Mouse (Mus musculus): ENCODE results near the gene Dlgap1. TPM values are rescaled to one million over a fixed set of nuclear protein-coding genes. Genes with fewer than 3 reads are reported as not detected.

The Dlgap1 gene
- polyA plus RNA-seq, 1 experiment: not detected

GRCm38 (mm10) chr17:70007607-70008006 is 38.7 kb downstream of the Dlgap1 start:
- Histone ChIP-seq H3K36me3 (replicated peaks; ENCODE audit: low read length) (no peaks in the 10 kb centered on the region), H3K4me1 (no peaks in the 10 kb centered on the region), H3K4me3 (replicated peaks) (no peak overlapping the region), H3K9me3 (peaks cover 3% of the 10 kb centered on the region; the same call in 1 of the 2 replicates), H3K27me3 (replicated peaks) (no peaks in the 10 kb centered on the region)
- no peak for TF ChIP-seq GATA1 (IDR thresholded peaks at IDR 0.05; ENCODE audit: borderline replicate concordance, low read length)
- no peak for TF ChIP-seq FLI1 (IDR thresholded peaks at IDR 0.05; ENCODE audit: low read length)

- Histone ChIP-seq H3K27me3 (replicated peaks) (no peaks in the 10 kb centered on the region), H3K4me1 (no peaks in the 10 kb centered on the region), H3K36me3 (replicated peaks; ENCODE audit: low read length) (no peaks in the 10 kb centered on the region), H3K4me3 (replicated peaks) (no peak overlapping the region), H3K9me3 (peaks cover 18% of the 10 kb centered on the region)
- TF ChIP-seq GATA1 (IDR thresholded peaks at IDR 0.05; ENCODE audit: borderline replicate concordance, low read length): no peak
- TF ChIP-seq FLI1 (IDR thresholded peaks at IDR 0.05; ENCODE audit: low read length): no peak
These were observed 47.6 kb downstream of the Dlgap1 start for GRCm38 (mm10) chr17:70016511-70016910.

DNA sequence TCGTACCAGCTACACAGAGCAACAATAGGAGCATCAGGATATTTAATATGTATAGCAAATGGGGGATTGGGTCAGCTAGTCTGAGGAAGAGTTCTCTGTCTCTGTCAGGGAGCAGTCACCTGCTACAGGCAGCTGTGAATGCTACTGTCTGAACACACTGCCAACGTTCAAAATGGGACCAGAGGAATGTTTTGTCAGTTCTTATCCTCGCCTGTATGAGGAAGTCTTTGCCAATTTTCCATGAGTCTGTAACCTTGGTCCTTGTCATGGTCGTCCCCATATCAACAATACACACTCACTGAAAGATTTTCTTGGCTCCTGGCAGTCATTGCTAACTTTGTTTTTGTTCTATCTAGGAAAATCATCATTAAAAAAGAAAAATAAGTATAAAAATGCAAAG is 51.5 kb downstream of the Dlgap1 start:
- H3K4me3 ChIP-seq (replicated peaks): no peak overlapping the region
- TF ChIP-seq FLI1 (IDR thresholded peaks at IDR 0.05; ENCODE audit: low read length) (no peak), GATA1 (IDR thresholded peaks at IDR 0.05; ENCODE audit: borderline replicate concordance, low read length) (no peak)
- no peaks in the 10 kb centered on the region for H3K27me3 ChIP-seq (replicated peaks)
- H3K9me3 ChIP-seq: peaks cover 22% of the 10 kb centered on the region
- H3K4me1 ChIP-seq: no peaks in the 10 kb centered on the region
- H3K36me3 ChIP-seq (replicated peaks; ENCODE audit: low read length): no peaks in the 10 kb centered on the region

DNA sequence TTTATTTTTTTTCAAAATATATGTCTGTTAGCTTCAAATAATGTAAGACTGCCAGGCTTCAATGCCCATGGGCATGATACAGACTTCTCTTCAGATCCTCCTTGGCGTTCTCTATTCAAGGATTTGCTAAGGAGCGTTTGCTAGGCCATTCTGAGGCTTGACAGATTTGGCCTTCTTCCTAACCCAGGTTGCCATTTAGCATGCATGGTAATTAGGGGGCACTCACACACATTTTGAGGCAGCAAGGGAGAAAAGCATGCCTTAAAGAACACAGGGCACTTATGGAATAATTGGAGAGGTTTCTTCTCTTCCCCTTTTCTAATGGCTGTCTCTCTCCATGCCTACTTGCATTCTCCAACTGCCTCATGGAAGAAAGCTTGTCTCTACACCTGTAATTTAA is 53.7 kb downstream of the Dlgap1 start:
- no peak for TF ChIP-seq FLI1 (IDR thresholded peaks at IDR 0.05; ENCODE audit: low read length)
- H3K36me3 ChIP-seq (replicated peaks; ENCODE audit: low read length): no peaks in the 10 kb centered on the region
- peaks cover 19% of the 10 kb centered on the region for H3K9me3 ChIP-seq
- no peak overlapping the region for H3K4me3 ChIP-seq (replicated peaks)
- H3K27me3 ChIP-seq (replicated peaks): no peaks in the 10 kb centered on the region
- no peaks in the 10 kb centered on the region for H3K4me1 ChIP-seq

GRCm38 (mm10) chr17:70034862-70035261 is 66.0 kb downstream of the Dlgap1 start:
- no peaks in the 10 kb centered on the region for H3K4me1 ChIP-seq
- no peaks in the 10 kb centered on the region for H3K27me3 ChIP-seq (replicated peaks)
- no peak overlapping the region for H3K4me3 ChIP-seq (replicated peaks)
- peaks cover 4% of the 10 kb centered on the region; the same call in 1 of the 2 replicates for H3K9me3 ChIP-seq
- no peaks in the 10 kb centered on the region for H3K36me3 ChIP-seq (replicated peaks; ENCODE audit: low read length)
- TF ChIP-seq FLI1 (IDR thresholded peaks at IDR 0.05; ENCODE audit: low read length) (no peak), GATA1 (IDR thresholded peaks at IDR 0.05; ENCODE audit: borderline replicate concordance, low read length) (no peak)

DNA sequence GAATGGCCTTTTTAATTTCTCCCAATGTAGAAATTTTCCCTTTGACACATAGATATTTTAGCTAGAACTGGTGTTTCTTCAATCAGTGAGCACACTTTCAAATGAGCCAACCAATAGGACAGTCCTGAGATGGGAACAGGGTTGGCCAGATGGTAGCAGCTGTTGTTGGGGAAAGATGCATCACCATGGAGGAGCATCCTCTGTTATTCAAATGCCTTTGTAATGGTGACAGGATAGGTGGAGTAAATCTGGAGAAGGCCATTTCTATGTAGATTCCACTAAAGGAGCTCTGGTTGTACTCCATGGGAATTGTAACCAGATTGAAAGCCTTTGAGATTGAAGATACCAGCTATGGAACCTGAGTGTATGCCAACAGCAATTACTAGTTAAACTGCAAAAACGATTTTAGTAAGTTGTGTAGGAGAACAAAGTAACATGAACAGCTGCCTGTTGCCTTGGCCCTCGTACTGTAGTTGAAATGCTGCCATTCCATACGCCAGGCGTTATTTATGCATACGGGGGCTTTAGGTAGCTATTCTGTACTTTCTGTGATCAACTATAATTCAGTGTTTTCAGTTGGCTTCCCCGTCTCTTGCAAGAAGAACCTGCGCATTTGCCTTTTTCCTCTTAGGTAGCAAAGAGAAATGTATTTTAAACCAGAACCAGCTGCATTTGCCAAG is 72.0 kb downstream of the Dlgap1 start:
- peaks cover 10% of the 10 kb centered on the region; the same call in 1 of the 2 replicates for H3K9me3 ChIP-seq
- no peaks in the 10 kb centered on the region for H3K27me3 ChIP-seq (replicated peaks)
- TF ChIP-seq FLI1 (IDR thresholded peaks at IDR 0.05; ENCODE audit: low read length) (no peak), GATA1 (IDR thresholded peaks at IDR 0.05; ENCODE audit: borderline replicate concordance, low read length) (no peak)
- H3K4me1 ChIP-seq: no peaks in the 10 kb centered on the region
- no peak overlapping the region for H3K4me3 ChIP-seq (replicated peaks)
- no peaks in the 10 kb centered on the region for H3K36me3 ChIP-seq (replicated peaks; ENCODE audit: low read length)

- Histone ChIP-seq H3K27me3 (replicated peaks) (no peaks in the 10 kb centered on the region), H3K36me3 (replicated peaks; ENCODE audit: low read length) (no peaks in the 10 kb centered on the region), H3K9me3 (peaks cover 13% of the 10 kb centered on the region; the same call in 1 of the 2 replicates), H3K4me1 (no peaks in the 10 kb centered on the region), H3K4me3 (replicated peaks) (no peak overlapping the region)
- TF ChIP-seq FLI1 (IDR thresholded peaks at IDR 0.05; ENCODE audit: low read length) (no peak), GATA1 (IDR thresholded peaks at IDR 0.05; ENCODE audit: borderline replicate concordance, low read length) (no peak)
These were observed 99.4 kb downstream of the Dlgap1 start for GRCm38 (mm10) chr17:70068281-70068680.

GRCm38 (mm10) chr17:70072066-70072465 is 103.2 kb downstream of the Dlgap1 start:
- no peak overlapping the region for H3K4me3 ChIP-seq (replicated peaks)
- H3K4me1 ChIP-seq: no peaks in the 10 kb centered on the region
- H3K9me3 ChIP-seq: peaks cover 12% of the 10 kb centered on the region; the same call in 1 of the 2 replicates
- TF ChIP-seq GATA1 (IDR thresholded peaks at IDR 0.05; ENCODE audit: borderline replicate concordance, low read length) (no peak), FLI1 (IDR thresholded peaks at IDR 0.05; ENCODE audit: low read length) (no peak)
- H3K36me3 ChIP-seq (replicated peaks; ENCODE audit: low read length): no peaks in the 10 kb centered on the region
- H3K27me3 ChIP-seq (replicated peaks): no peaks in the 10 kb centered on the region

DNA sequence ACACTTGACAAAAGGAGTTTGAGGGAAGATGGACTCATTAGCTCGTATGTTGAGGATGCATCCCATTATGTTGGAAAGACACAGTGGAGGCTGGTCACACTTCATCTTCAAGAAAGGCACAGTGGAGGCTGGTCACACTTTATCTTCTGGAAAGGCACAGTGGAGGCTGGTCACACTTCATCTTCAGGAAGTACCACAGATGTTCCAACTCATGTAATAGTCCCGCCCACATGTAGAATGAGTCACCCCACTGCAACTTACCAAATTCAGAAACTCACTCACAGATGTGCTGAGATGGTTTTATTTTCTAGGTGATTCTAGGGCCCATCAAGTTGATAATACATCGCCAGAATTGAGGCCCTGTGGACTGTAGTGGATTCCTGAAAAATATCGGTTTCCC is 119.3 kb downstream of the Dlgap1 start:
- Histone ChIP-seq H3K4me1 (no peaks in the 10 kb centered on the region), H3K27me3 (replicated peaks) (no peaks in the 10 kb centered on the region), H3K4me3 (replicated peaks) (no peak overlapping the region), H3K36me3 (replicated peaks; ENCODE audit: low read length) (no peaks in the 10 kb centered on the region), H3K9me3 (peaks cover 6% of the 10 kb centered on the region; the same call in 1 of the 2 replicates)
- TF ChIP-seq FLI1 (IDR thresholded peaks at IDR 0.05; ENCODE audit: low read length) (no peak), GATA1 (IDR thresholded peaks at IDR 0.05; ENCODE audit: borderline replicate concordance, low read length) (no peak)

DNA sequence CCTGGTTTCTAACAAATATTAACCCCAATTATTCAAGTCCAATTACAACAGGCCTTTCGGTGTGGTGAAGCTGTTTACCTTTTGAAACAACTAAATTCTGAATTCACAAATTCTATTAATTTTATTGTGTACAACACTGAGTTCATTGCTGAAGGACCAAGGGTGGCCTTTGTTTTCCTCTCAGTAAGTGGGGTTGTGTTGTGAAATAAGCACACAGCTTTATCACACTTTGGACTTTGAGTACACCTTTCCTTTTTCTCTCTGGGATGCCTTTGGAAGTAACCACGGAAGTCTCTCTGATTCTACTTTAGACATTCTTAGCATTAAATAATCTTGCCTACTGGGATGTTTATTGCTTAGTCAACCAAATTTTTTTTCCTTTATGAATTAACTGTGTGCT is 121.9 kb downstream of the Dlgap1 start:
- Histone ChIP-seq H3K36me3 (replicated peaks; ENCODE audit: low read length) (no peaks in the 10 kb centered on the region), H3K4me3 (replicated peaks) (no peak overlapping the region), H3K4me1 (no peaks in the 10 kb centered on the region), H3K9me3 (0 out of 2 replicates have a peak, but pooled peaks cover 3% of the 10 kb centered on the region), H3K27me3 (replicated peaks) (no peaks in the 10 kb centered on the region)
- TF ChIP-seq FLI1 (IDR thresholded peaks at IDR 0.05; ENCODE audit: low read length): no peak
- no peak for TF ChIP-seq GATA1 (IDR thresholded peaks at IDR 0.05; ENCODE audit: borderline replicate concordance, low read length)
